Mouse (Mus musculus) layer of hippocampus, adult 11-12 months (tissue): ENCODE data around the gene Ggcx.
"Not testable (repeated sequence)": the region's sequence is repeated elsewhere in the genome, so short reads cannot be mapped to it uniquely, and the experiment has no call there.

Experiments used
- DNase-seq: peaks from one replicate; pipeline ENCODE4 v3.0.0; 2022; ENCODE audit warnings: low spot score

The Ggcx gene

GRCm38 (mm10) chr6:72430989-72431921 is 17.1 kb downstream of the Ggcx start:
- DNase-seq, result peak; percentile 4

DNA sequence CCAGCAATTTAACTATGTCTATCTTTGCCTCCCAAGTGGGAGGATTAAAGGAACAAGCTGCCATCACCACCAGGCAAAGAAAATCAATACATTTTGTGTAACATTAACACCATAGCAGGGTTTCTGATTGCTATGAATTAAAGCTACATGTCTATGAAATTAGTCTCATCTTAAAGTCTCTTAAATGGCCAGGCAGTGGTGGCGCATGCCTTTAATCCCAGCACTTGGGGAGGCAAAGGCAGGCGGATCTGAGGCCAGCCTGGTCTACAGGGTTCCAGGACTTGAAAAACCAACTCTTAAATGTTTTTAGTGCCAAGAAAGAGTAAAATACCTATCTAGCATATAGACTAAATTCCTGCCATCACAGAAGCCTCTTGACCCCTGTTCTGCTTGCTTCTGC is 18.0 kb downstream of the Ggcx start:
- peak; percentile 2 for DNase-seq

DNA sequence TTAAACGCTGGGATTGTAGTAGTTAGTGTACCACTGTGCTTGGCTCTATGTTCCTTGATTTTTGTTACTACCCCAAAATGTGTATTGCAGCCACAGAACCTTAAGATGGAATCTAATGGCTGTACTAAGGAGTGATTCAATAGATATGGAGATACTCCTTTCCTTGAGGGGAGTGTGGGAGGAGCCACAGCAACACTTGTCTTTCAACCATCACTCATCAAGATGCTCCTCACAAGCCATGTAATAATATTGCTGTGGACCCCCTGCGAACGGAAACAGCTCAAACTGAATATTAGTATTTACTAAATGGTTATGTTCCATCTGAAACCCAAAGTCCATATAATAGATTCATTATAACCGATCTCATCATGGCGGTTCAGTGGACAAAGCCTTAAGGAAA is 24.1 kb downstream of the Ggcx start:
- DNase-seq, result no peak

- DNase-seq, result peak; percentile 94
Observed at GRCm38 (mm10) chr6:72438862-72439354, 24.8 kb downstream of the Ggcx start.

DNA sequence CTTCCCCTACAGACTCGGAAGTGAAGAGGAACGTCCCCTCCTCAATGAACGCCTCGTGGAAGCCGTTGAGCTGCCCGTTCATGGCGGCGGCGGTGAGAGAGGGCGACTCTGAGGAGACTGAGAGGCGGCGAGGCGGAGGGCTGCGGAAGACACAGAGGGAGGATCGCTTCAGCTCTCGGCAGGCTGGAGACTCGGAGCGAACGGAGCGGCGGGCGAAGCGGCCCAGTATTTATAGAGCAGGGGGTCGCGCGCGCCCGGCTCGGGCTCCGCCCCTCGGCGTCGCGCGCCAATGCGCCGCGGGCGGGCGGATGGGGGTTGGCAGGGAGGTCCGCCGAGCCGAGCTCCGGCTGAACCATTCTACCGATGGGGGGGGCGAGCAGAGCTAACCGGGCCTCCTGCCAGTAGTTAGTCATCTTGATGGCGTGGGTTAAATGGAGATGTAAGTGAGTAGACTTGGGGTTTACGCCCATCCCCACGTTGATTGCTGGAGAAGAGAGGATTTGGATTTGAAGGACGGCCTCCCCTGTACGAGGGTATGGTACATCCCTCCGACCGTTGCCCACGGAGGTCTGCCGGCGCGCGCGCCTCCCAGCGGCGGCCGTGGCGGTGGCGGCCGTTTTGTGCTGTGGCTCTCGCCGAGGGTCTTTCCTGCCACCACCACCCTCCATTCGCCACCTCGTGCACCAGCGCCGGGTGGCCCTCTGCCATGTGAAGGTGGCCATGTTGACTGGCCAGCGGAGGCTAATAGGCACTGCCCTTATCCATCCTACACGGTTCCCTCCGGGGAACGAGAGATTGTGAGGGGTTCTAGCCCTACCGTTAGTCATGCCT is 25.5 kb downstream of the Ggcx start, which contains the start of gene Mat2a:
TSS of gene Mat2a (minus strand) at position 204 of the 831 bp plus-strand sequence.
- DNase-seq, result peak; percentile 95

GRCm38 (mm10) chr6:72440186-72440990 is 26.3 kb downstream of the Ggcx start:
- DNase-seq, result peak; percentile 52

GRCm38 (mm10) chr6:72442921-72443604 is 29.0 kb downstream of the Ggcx start:
- no peak for DNase-seq

DNA sequence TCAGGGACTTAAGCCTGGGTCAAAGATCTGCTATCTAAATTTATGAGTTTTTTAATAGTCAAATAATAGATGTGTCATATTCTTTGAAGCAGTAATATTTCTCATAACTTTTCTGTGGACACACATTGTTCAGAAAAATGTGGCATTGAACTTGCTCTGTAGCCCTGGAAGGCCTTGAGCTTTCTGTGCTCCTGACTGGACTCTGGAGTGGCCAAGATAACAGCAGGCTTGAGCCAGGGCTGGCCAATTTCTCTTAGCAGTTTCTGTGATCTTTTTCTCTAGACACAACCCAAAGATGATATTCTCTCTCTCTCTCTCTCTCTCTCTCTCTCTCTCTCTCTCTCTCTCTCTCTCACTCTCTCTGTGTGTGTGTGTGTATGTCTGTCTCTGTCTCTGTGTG is 30.9 kb downstream of the Ggcx start:
- DNase-seq, result no peak

GRCm38 (mm10) chr6:72447487-72447886 is 33.4 kb downstream of the Ggcx start:
- no peak for DNase-seq

GRCm38 (mm10) chr6:72451778-72452177 is 37.7 kb downstream of the Ggcx start:
- not testable (repeated sequence) for DNase-seq

- DNase-seq, result no peak
Observed at GRCm38 (mm10) chr6:72452329-72452728, 38.2 kb downstream of the Ggcx start.

DNA sequence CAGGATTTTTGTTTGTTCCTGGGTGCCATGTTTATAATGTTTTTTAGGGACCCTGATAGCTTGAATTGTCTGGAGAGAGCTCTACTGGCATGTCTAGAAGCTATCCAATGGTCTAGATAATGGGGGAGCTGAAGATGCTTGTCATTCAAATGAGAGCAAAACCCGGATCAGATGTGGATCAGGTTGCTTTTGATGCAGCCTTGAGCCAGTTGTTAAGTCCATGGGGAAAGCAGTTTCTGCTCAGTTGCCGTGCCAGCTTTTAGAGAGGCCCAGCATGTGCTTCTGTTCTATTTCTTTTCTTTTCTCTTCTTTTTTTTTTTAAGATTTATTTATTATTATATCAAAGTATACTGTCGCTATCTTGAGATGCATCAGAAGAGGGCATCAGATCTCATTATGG is 39.5 kb downstream of the Ggcx start:
- no peak for DNase-seq

- DNase-seq, result no peak
Observed at GRCm38 (mm10) chr6:72454072-72454746, 40.1 kb downstream of the Ggcx start.

GRCm38 (mm10) chr6:72454833-72455373 is 40.8 kb downstream of the Ggcx start:
- DNase-seq, result peak; percentile 50

DNA sequence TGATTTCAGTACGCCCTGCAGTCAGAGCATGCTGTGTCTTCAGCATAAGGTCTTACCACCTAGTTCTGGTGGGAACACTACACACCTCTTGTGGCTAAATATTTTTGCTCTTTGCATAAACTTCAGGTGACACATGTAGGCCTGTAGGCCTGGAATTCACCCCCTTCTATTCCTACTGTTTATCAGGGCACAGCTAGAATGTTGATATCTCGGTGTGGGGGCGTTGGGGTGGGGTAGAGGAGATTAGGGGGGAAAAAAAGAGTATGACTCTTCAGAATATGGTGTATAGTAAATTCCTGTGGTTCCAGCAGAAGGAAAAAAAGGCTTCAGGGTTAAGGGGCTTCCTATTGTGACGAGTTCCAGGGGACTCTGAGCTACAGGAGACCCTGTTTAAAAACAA is 42.5 kb downstream of the Ggcx start:
- DNase-seq, result no peak

DNA sequence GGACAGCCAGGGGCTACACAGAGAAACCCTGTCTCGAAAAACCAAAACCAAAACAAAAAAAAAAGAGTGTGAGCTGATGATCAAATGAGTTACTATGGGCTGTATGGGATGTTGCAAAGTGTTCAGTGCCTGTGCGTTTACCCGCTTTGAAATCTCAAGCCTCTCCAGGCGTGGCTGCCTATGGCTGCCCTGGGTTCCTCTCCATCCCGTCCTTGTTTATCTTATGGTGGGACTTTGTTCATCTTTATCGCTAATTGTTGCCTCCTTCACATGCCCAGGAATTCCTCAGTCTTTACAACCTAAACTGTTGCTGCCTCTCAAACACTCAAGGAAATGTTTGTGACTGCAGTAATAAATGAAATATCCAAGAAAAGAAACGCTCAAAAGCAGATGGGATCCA is 44.3 kb downstream of the Ggcx start:
- DNase-seq, result no peak

DNA sequence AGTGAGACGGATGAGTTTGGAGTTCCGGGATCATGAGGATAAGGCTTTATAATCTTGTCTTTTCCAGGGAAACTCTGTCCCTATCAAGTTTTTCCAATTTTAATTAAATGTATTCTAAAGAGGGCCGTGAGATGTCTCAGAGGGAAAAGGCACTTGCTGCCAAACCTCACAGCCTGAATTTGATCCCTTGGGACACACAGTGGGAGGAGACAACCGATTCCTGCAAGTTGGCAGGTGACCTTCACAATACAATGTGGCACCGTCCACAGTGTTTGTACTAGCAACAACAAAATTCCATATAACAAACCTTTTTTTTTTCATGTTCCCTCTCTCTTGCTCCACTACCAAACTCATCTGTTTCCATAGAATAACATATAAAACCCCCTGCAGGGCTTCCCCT is 44.8 kb downstream of the Ggcx start:
- no peak for DNase-seq

- DNase-seq, result no peak
Observed at GRCm38 (mm10) chr6:72460036-72460801, 46.1 kb downstream of the Ggcx start.

DNA sequence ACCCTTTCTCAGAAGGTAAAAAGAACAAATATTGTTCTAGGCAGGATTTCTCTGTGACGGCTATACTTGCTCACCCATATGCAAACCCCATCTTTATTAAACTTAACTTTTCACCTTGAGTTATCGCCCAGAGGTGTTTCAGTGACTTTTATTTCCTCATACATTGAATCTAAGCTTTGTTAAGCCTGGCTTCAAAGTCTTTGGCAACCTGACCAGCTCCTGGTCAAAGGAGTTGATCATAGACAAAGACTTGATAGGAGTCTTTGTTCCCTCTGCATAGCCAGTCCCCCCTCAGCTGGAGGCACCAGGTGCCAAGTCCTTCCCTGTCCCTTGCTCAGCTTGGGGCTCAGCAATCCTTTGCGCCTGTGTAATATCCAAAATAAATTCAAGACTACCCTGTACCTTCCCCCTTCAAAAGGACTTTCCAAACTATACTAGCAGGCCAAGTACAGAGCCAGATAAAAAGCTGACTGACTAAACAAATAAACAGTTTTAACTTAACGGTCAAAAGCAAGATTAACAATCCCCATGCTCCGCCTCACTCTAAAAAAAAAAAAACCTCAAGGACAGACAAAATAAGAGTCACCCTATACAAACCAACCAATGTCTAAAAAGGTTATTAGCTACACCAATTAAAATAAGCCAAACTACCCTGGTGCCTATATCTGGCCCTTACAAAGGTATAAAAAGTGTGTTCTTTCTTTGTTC is 48.6 kb downstream of the Ggcx start:
- DNase-seq, result not testable (repeated sequence)
